Mouse (Mus musculus) heart, embryonic 10.5 days (tissue): Measurements from ENCODE around the gene Ccl28. TPM values are rescaled to one million over a fixed set of nuclear protein-coding genes. Genes with fewer than 3 reads are reported as not detected.
"Not testable (repeated sequence)": the region's sequence is repeated elsewhere in the genome, so short reads cannot be mapped to it uniquely, and the experiment has no call there.

Experiments used
- DNase-seq: peaks from one replicate; pipeline ENCODE4 v3.0.0-alpha.2; 2017; ENCODE audit warnings: low spot score
- H3K27ac ChIP-seq: fragments of 300-500 bp; sonication (generic); 2 replicates; pipeline ENCODE4 v1.5.1; 2016; ENCODE audit warnings: mild to moderate bottlenecking
- H3K27me3 ChIP-seq: fragments of 300-500 bp; sonication (generic); 2 replicates; pipeline ENCODE4 v1.6.1; 2016; ENCODE audit warnings: mild to moderate bottlenecking; ENCODE audit not compliant: poor library complexity, insufficient read depth, severe bottlenecking
- H3K36me3 ChIP-seq: fragments of 300-500 bp; sonication (generic); 2 replicates; pipeline ENCODE4 v1.6.1; 2016; ENCODE audit warnings: mild to moderate bottlenecking, moderate library complexity
- H3K4me1 ChIP-seq: fragments of 300-500 bp; sonication (generic); 2 replicates; pipeline ENCODE4 v1.6.1; 2016; ENCODE audit warnings: mild to moderate bottlenecking
- H3K4me3 ChIP-seq: fragments of 300-500 bp; sonication (generic); 2 replicates; pipeline ENCODE4 v1.5.1; 2016; ENCODE audit warnings: mild to moderate bottlenecking, moderate library complexity
- H3K9me3 ChIP-seq: fragments of 300-500 bp; sonication (generic); 2 replicates; pipeline ENCODE4 v1.6.1; 2016; ENCODE audit warnings: mild to moderate bottlenecking, moderate library complexity
- WGBS: fragments of 180-500 bp; shearing (Covaris S2); methylation state at CpG from one replicate; pipeline ENCODE4 v1.1.7; 2016; 5-methylcytosine and 5-hydroxymethylcytosine counted together
- polyA plus RNA-seq: library from polyadenylated mRNA; unstranded; fragments of >200 nt; fragmentation: Nextera tagmentation; extraction: Ambion mirVana; gene quantifications from 2 replicates; pipeline ENCODE4 v1.2.1, GENCODE M21; 2016

Ccl28 gene
- polyA plus RNA-seq, 1 experiment from 2014 or later: 0.04 TPM

DNA sequence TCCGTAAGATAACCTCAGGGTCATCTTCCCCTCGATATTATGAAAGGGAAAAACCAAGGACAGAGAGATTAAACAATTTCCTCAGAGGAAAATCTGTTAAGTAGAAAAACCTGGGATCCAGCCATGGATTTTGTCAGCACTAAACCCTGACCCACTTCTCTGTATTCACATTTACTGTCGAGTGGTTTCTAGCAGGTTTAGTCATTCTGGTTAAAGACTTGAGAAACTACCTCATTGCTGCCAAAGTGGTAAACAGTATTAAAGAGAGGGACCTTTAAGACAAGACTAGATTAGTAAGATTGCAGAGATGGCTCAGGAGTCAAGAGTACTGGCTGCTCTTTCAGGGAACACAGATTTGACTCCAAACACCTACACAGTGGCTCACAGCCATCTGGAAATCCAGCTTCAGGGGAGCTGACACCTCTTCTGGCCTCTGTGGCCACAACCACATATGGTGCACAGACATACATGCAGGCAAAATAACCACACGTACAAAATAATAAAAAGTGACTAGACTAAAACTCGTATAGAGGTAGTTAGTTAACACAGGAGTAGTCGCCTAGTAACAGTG, 33.3 kb downstream of the Ccl28 start:
- Histone ChIP-seq H3K9me3 (no peaks in the 10 kb centered on the region), H3K27me3 (no peaks in the 10 kb centered on the region), H3K36me3 (no peaks in the 10 kb centered on the region), H3K4me1 (no peaks in the 10 kb centered on the region), H3K27ac (no peak overlapping the region), H3K4me3 (no peak overlapping the region)
- WGBS: 73% methylated on average over 6 of the region's 6 CpGs
- DNase-seq: no peak

GRCm38 (mm10) chr13:119661420-119661819, 37.8 kb downstream of the Ccl28 start:
- not testable (repeated sequence) for H3K27me3 ChIP-seq, H3K9me3 ChIP-seq, H3K36me3 ChIP-seq, H3K4me3 ChIP-seq, DNase-seq, H3K27ac ChIP-seq, H3K4me1 ChIP-seq
- WGBS: 81% methylated on average over 6 of the region's 9 CpGs

DNA sequence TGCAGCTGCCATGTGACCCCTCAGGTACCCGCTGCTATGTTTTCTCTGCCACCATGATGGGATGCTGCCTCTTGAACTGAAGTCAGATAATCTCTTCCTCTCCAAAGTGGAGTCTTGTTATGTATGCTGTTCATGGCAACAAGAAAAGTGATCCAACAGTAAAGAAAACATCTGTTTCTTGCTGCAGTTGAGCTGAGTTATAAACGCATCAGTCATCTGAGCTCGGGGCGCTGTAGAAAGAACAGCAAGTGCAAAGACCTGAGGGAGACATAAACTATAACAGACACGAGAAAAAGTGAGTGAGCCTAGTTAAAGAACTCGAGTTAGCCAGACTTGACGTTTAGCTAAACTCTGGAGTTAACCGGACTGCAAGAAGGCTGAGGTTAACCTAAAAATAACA, 55.2 kb downstream of the Ccl28 start:
- H3K27me3 ChIP-seq: no peaks in the 10 kb centered on the region
- DNase-seq: no peak
- H3K4me3 ChIP-seq: no peak overlapping the region
- H3K4me1 ChIP-seq: no peaks in the 10 kb centered on the region
- H3K27ac ChIP-seq: no peak overlapping the region
- no peaks in the 10 kb centered on the region for H3K36me3 ChIP-seq
- H3K9me3 ChIP-seq: no peaks in the 10 kb centered on the region
- WGBS: 82% methylated on average over 8 of the region's 8 CpGs

DNA sequence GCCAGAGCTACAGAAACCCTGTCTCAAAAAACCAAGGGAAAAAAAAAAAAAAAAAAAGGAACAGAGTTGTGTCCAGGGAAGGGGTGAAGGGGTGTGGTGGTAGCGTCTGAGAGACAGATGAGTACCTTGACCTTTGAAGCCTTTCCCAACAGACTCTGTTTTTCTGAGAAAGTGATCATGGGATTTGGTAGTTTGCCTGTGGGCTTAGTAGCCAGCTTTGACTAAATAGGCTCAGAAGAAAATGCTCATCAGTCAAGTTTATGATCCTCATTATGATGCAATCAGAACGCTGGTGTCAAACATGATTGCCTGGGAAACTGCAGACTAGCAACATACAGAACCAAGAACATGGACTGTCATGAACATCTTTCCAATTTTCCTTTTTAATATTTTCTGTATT, 56.1 kb downstream of the Ccl28 start:
- H3K27me3 ChIP-seq: no peaks in the 10 kb centered on the region
- H3K27ac ChIP-seq: no peak overlapping the region
- DNase-seq: no peak
- H3K4me3 ChIP-seq: no peak overlapping the region
- no peaks in the 10 kb centered on the region for H3K36me3 ChIP-seq
- H3K9me3 ChIP-seq: no peaks in the 10 kb centered on the region
- no peaks in the 10 kb centered on the region for H3K4me1 ChIP-seq
- 84% methylated on average over 2 of the region's 2 CpGs for WGBS

GRCm38 (mm10) chr13:119681161-119681560, 57.5 kb downstream of the Ccl28 start:
- no peaks in the 10 kb centered on the region for H3K9me3 ChIP-seq
- DNase-seq: no peak
- no peak overlapping the region for H3K27ac ChIP-seq
- H3K4me1 ChIP-seq: no peaks in the 10 kb centered on the region
- no peak overlapping the region for H3K4me3 ChIP-seq
- H3K27me3 ChIP-seq: no peaks in the 10 kb centered on the region
- 61% methylated on average over 3 of the region's 3 CpGs for WGBS
- H3K36me3 ChIP-seq: no peaks in the 10 kb centered on the region

DNA sequence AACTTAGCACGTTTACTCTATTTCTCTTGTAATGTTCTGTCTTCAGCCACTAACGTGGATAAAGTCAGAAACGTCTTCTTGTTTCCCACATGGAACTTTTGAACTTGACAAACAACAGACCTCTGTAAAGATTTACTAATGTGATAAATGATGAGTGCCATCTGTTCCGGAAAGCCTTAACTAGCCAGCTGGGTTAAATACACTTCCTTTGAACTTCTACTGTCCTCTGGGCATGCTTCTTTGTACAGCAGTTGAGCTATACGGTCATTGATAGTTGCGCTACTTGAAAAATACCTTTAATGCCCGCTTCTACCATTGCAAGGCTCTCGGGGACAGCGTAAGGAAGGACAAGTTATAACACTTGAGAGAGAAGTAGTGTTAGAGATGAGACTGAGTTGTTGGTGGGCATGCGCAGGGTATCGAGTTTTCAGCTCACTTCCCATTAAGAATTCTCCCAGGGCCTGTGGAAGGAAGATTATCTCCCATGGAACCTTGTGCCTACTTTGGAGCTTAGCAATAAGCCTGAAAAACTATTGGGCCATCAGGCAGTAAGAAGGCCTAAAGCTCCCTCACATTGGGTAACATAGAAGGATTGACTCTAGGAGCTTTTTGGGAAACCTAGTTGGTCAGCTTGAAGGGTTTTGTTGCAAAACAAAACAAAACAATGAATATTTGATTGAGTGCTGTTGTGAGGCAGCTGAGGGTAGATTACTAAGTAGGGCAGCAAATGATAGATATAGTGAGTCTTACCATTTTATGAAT, 61.0 kb downstream of the Ccl28 start:
- no peak overlapping the region for H3K27ac ChIP-seq
- no peaks in the 10 kb centered on the region for H3K4me1 ChIP-seq
- H3K27me3 ChIP-seq: no peaks in the 10 kb centered on the region
- DNase-seq: no peak
- H3K4me3 ChIP-seq: no peak overlapping the region
- H3K9me3 ChIP-seq: no peaks in the 10 kb centered on the region
- H3K36me3 ChIP-seq: no peaks in the 10 kb centered on the region
- 77% methylated on average over 11 of the region's 11 CpGs for WGBS

- Histone ChIP-seq H3K9me3 (no peaks in the 10 kb centered on the region), H3K27ac (peak overlapping the region; percentile 98; the same call in 1 of the 2 replicates), H3K4me3 (peak overlapping the region; percentile 90), H3K4me1 (peaks cover 10% of the 10 kb centered on the region; the same call in 1 of the 2 replicates), H3K36me3 (no peaks in the 10 kb centered on the region), H3K27me3 (no peaks in the 10 kb centered on the region)
- DNase-seq: no peak
- 13% methylated on average over 5 of the region's 5 CpGs for WGBS
These were observed 66.1 kb downstream of the Ccl28 start for GRCm38 (mm10) chr13:119689709-119690038.

DNA sequence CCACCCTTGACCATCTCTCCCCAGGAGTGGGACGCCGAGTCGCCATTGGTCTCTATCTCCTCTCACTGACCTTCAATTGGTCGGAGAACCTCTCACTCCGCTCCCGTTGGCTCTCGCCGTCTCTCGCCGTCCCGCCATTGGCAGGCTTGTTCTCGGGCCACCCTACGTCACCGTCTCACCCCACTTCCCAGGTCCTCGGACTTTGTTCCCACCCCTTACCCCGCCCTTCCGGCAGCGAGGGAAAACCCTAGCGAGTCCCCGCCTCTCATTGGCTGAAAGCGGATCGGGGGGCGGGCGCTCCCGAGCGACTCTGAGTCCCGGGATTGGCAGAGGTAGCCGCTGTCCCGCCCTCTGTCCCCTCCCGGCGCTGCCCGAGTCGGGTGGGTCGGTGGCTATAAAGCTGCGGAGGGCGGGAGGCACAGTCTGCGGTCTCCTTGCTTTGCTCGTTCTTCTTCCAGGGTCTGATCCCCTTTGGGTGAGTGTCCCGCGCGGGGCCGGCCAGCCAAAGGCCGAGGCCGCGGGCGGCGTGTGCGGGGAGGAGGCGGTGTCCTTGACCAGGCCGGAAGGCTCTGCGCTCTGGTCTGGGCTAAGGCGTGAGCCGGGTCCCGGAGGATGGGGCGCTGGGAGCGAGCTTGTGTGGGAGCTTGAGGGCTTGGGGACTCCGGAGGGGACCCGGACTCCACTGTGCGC, 66.6 kb downstream of the Ccl28 start, which contains the start of gene Hmgcs1:
Hmgcs1 (plus strand) TSS at position 341 of the 690 bp plus-strand sequence.
- H3K4me1 ChIP-seq: peaks cover 10% of the 10 kb centered on the region; the same call in 1 of the 2 replicates
- no peaks in the 10 kb centered on the region for H3K27me3 ChIP-seq
- H3K9me3 ChIP-seq: no peaks in the 10 kb centered on the region
- under 1% methylated on average over 59 of the region's 59 CpGs for WGBS
- H3K4me3 ChIP-seq: peak within 1 kb of the TSS; percentile 90
- peak within 1 kb of the TSS; percentile 98 for H3K27ac ChIP-seq
- DNase-seq: peak; percentile 100
- 0 out of 2 replicates have a peak, but pooled peaks cover 3% of the 10 kb centered on the region for H3K36me3 ChIP-seq

- no peaks in the 10 kb centered on the region for H3K27me3 ChIP-seq
- 8% methylated on average over 7 of the region's 7 CpGs for WGBS
- peak overlapping the region; percentile 90 for H3K4me3 ChIP-seq
- peaks cover 10% of the 10 kb centered on the region; the same call in 1 of the 2 replicates for H3K4me1 ChIP-seq
- no peak for DNase-seq
- H3K27ac ChIP-seq: peak overlapping the region; percentile 98
- H3K9me3 ChIP-seq: no peaks in the 10 kb centered on the region
- 0 out of 2 replicates have a peak, but pooled peaks cover 3% of the 10 kb centered on the region for H3K36me3 ChIP-seq
These were observed 67.4 kb downstream of the Ccl28 start for GRCm38 (mm10) chr13:119690876-119691620.

DNA sequence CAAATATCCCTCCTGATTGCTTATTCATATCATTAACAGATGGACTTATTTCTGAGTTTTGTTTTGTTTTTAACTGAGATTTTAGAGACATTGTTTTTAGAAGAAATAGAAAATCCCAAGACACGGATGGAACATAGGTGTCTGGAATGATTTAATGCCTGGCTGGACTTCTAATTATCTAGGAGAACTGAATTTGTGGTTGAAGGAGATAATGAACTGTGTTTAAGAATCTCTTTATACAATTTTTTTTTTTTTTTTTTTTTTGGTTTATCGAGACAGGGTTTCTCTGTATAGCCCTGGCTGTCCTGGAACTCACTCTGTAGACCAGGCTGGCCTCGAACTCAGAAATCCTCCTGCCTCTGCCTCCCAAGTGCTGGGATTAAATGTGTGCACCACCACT, 68.3 kb downstream of the Ccl28 start:
- DNase-seq, H3K27me3 ChIP-seq, H3K9me3 ChIP-seq, H3K27ac ChIP-seq, H3K4me1 ChIP-seq, H3K36me3 ChIP-seq: not testable (repeated sequence)
- peak overlapping the region; percentile 90 for H3K4me3 ChIP-seq
- WGBS: 93% methylated on average over 3 of the region's 3 CpGs

- 84% methylated on average over 4 of the region's 4 CpGs for WGBS
- Histone ChIP-seq H3K27me3 (no peaks in the 10 kb centered on the region), H3K36me3 (peaks cover 20% of the 10 kb centered on the region), H3K27ac (no peak overlapping the region), H3K9me3 (no peaks in the 10 kb centered on the region), H3K4me3 (no peak overlapping the region), H3K4me1 (peaks cover 10% of the 10 kb centered on the region; the same call in 1 of the 2 replicates)
- DNase-seq: no peak
These were observed 72.1 kb downstream of the Ccl28 start for GRCm38 (mm10) chr13:119695676-119696075.

- Histone ChIP-seq H3K27ac (no peak overlapping the region), H3K27me3 (no peaks in the 10 kb centered on the region), H3K36me3 (peaks cover 28% of the 10 kb centered on the region), H3K4me1 (peaks cover 6% of the 10 kb centered on the region; the same call in 1 of the 2 replicates), H3K4me3 (no peak overlapping the region), H3K9me3 (no peaks in the 10 kb centered on the region)
- WGBS: 78% methylated on average over 1 of the region's 1 CpGs
- no peak for DNase-seq
These were observed 72.9 kb downstream of the Ccl28 start for GRCm38 (mm10) chr13:119696496-119696895.
